Mouse (Mus musculus) lung, embryonic 14.5 days (tissue): Measurements from ENCODE around the gene Calml4. TPM values are rescaled to one million over a fixed set of nuclear protein-coding genes. Genes with fewer than 3 reads are reported as not detected.

ENCODE experiments used
- ATAC-seq: fragments of 200-750 bp; cut with Nextera tagmentation; 2 replicates; pipeline ENCODE4 v1.8.0; 2017; ENCODE audit warnings: mild to moderate bottlenecking, moderate TSS enrichment, moderate library complexity; ENCODE audit not compliant: insufficient read depth
- DNase-seq: peaks from one replicate; pipeline ENCODE4 v3.0.0-alpha.2; 2015
- H3K27ac ChIP-seq: fragments of 300-500 bp; sonication (generic); 2 replicates; pipeline ENCODE4 v1.5.1; 2014; ENCODE audit warnings: low read depth, mild to moderate bottlenecking, moderate library complexity
- H3K27me3 ChIP-seq: fragments of 300-500 bp; sonication (generic); 2 replicates; pipeline ENCODE4 v1.6.1; 2014; ENCODE audit warnings: low read length, control low read depth; ENCODE audit not compliant: insufficient read depth
- H3K36me3 ChIP-seq: fragments of 300-500 bp; sonication (generic); 2 replicates; pipeline ENCODE4 v1.6.1; 2014; ENCODE audit warnings: control low read depth; ENCODE audit not compliant: insufficient read depth
- H3K4me1 ChIP-seq: fragments of 300-500 bp; sonication (generic); 2 replicates; pipeline ENCODE4 v1.6.1; 2014; ENCODE audit warnings: antibody characterized with exemption, control low read depth; ENCODE audit not compliant: insufficient read depth
- H3K4me2 ChIP-seq: fragments of 300-500 bp; sonication (generic); 2 replicates; pipeline ENCODE4 v1.6.1; 2014; ENCODE audit warnings: mild to moderate bottlenecking
- H3K4me3 ChIP-seq: fragments of 300-500 bp; sonication (generic); 2 replicates; pipeline ENCODE4 v1.5.1; 2014; ENCODE audit warnings: low read depth, low read length
- H3K9ac ChIP-seq: fragments of 300-500 bp; sonication (generic); 2 replicates; pipeline ENCODE4 v1.6.1; 2014
- H3K9me3 ChIP-seq: fragments of 300-500 bp; sonication (generic); 2 replicates; pipeline ENCODE4 v1.6.1; 2016; ENCODE audit warnings: low read depth, low read length, control low read depth
- CTCF ChIP-seq: IDR thresholded peaks from 2 replicates; pipeline ENCODE4 v1.5.1; 2016; ENCODE audit warnings: antibody characterized with exemption, low read depth
- WGBS: fragments of 180-500 bp; shearing (Covaris S2); extraction: QIAGEN DNeasy Blood & Tissue Kit; methylation state at CpG from one replicate; pipeline ENCODE4 v1.1.7; 2014; 5-methylcytosine and 5-hydroxymethylcytosine counted together
- polyA plus RNA-seq: library from polyadenylated mRNA; unstranded; fragments of >200 nt; fragmentation: Nextera tagmentation; extraction: Ambion mirVana; gene quantifications from 2 replicates; pipeline ENCODE4 v1.2.1, GENCODE M21; 2014

Gene Calml4
- polyA plus RNA-seq, 1 experiment from 2014 or later, result 11.6 TPM

- DNase-seq, result peak; percentile 19
- 14% methylated on average over 9 of the region's 9 CpGs for whole genome bisulfite sequencing
- Histone ChIP-seq H3K4me3 (no peak overlapping the region), H3K36me3 (no peaks in the 10 kb centered on the region), H3K27me3 (no peaks in the 10 kb centered on the region), H3K9ac (no peak overlapping the region), H3K4me2 (peak overlapping the region; percentile 31; the same call in 1 of the 2 replicates), H3K4me1 (peaks cover 12% of the 10 kb centered on the region), H3K9me3 (no peaks in the 10 kb centered on the region), H3K27ac (peak overlapping the region; percentile 58)
- ATAC-seq, result no peak
- TF ChIP-seq CTCF, result no peak
Measured at GRCm38 (mm10) chr9:62825791-62826393, 32.0 kb upstream of the Calml4 start.

GRCm38 (mm10) chr9:62826456-62826855 lies 31.4 kb upstream of the Calml4 start:
- Histone ChIP-seq H3K27me3 (no peaks in the 10 kb centered on the region), H3K4me3 (no peak overlapping the region), H3K4me1 (peaks cover 12% of the 10 kb centered on the region), H3K9me3 (no peaks in the 10 kb centered on the region), H3K27ac (peak overlapping the region; percentile 55), H3K36me3 (no peaks in the 10 kb centered on the region), H3K4me2 (peak overlapping the region; percentile 3; the same call in 1 of the 2 replicates), H3K9ac (no peak overlapping the region)
- WGBS, result 7% methylated on average over 7 of the region's 7 CpGs
- DNase-seq (no peak), ATAC-seq (no peak)
- TF ChIP-seq CTCF, result no peak

- DNase-seq (peak; percentile 86), ATAC-seq (no peak)
- Histone ChIP-seq H3K36me3 (no peaks in the 10 kb centered on the region), H3K4me2 (peak overlapping the region; percentile 65), H3K9ac (no peak overlapping the region), H3K27ac (peak overlapping the region; percentile 64), H3K9me3 (no peaks in the 10 kb centered on the region), H3K27me3 (no peaks in the 10 kb centered on the region), H3K4me3 (peak overlapping the region; percentile 23), H3K4me1 (peaks cover 12% of the 10 kb centered on the region)
- peak; percentile 70 for TF ChIP-seq CTCF
- WGBS, result 3% methylated on average over 24 of the region's 24 CpGs
Measured at GRCm38 (mm10) chr9:62827939-62828652, 29.8 kb upstream of the Calml4 start.

- WGBS, result 0% methylated on average over 23 of the region's 23 CpGs
- peak; percentile 94 for ATAC-seq
Measured at GRCm38 (mm10) chr9:62828662-62829086, 29.2 kb upstream of the Calml4 start.

GRCm38 (mm10) chr9:62829877-62830276 lies 28.0 kb upstream of the Calml4 start:
- Histone ChIP-seq H3K9me3 (no peaks in the 10 kb centered on the region), H3K9ac (no peak overlapping the region), H3K4me2 (no peak overlapping the region), H3K27ac (no peak overlapping the region), H3K36me3 (no peaks in the 10 kb centered on the region), H3K4me1 (peaks cover 12% of the 10 kb centered on the region), H3K27me3 (no peaks in the 10 kb centered on the region), H3K4me3 (no peak overlapping the region)
- ATAC-seq, result no peak
- no peak for DNase-seq
- TF ChIP-seq CTCF, result no peak
- WGBS, result 81% methylated on average over 6 of the region's 6 CpGs

More at GRCm38 (mm10) chr9:62828662-62829086, 29.2 kb upstream of the Calml4 start:
- DNase-seq, result peak; percentile 98
- Histone ChIP-seq H3K9ac (no peak overlapping the region), H3K4me2 (peak overlapping the region; percentile 65), H3K9me3 (no peaks in the 10 kb centered on the region), H3K27ac (peak overlapping the region; percentile 64; the same call in 1 of the 2 replicates), H3K4me3 (peak overlapping the region; percentile 23), H3K4me1 (peaks cover 12% of the 10 kb centered on the region), H3K36me3 (no peaks in the 10 kb centered on the region), H3K27me3 (no peaks in the 10 kb centered on the region)
- TF ChIP-seq CTCF, result peak; percentile 98

- 43% methylated on average over 5 of the region's 5 CpGs for WGBS
- Histone ChIP-seq H3K4me2 (no peak overlapping the region), H3K27ac (no peak overlapping the region), H3K4me3 (no peak overlapping the region), H3K4me1 (0 out of 2 replicates have a peak, but pooled peaks cover 2% of the 10 kb centered on the region), H3K9me3 (no peaks in the 10 kb centered on the region), H3K36me3 (no peaks in the 10 kb centered on the region), H3K27me3 (no peaks in the 10 kb centered on the region), H3K9ac (no peak overlapping the region)
- TF ChIP-seq CTCF, result no peak
- DNase-seq, result no peak
- no peak for ATAC-seq
Measured at GRCm38 (mm10) chr9:62834906-62835305, 23.0 kb upstream of the Calml4 start.
